Mouse (Mus musculus): ENCODE data around the gene Gm4631.
"Not testable (repeated sequence)": the region's sequence is repeated elsewhere in the genome, so short reads cannot be mapped to it uniquely, and the experiment has no call there.

Gm4631 gene

GRCm38 (mm10) chr2:175338097-175338496 is at the start of gene Gm4631:
Gene Gm4631 (minus strand): TSS chr2:175338197.
- DNase-seq (ENCODE audit: low read depth, low spot score): not testable (repeated sequence)

GRCm38 (mm10) chr2:175372136-175372535 is 34.1 kb upstream of the Gm4631 start, which contains the start of gene Zfp968:
Gene Zfp968 (plus strand): TSS chr2:175372436.
- DNase-seq (ENCODE audit: low read depth, low spot score): not testable (repeated sequence)

GRCm38 (mm10) chr2:175274825-175275224 is 63.2 kb downstream of the Gm4631 start, which contains the start of gene Gm14440:
Gene Gm14440 (plus strand): TSS chr2:175275125.
- DNase-seq (ENCODE audit: low read depth, low spot score): not testable (repeated sequence)
